Mouse (Mus musculus) neural tube, embryonic 14.5 days (tissue): ENCODE measurements around the gene Ccdc106. TPM values are rescaled to one million over a fixed set of nuclear protein-coding genes. Genes with fewer than 3 reads are reported as not detected.
A peak's percentile ranks its signal among the peaks of the same experiment; 100 is the strongest.

Source experiments
- ATAC-seq: fragments of 200-750 bp; cut with Nextera tagmentation; 2 replicates; pipeline ENCODE4 v1.8.0; 2017; ENCODE audit warnings: low read depth, mild to moderate bottlenecking, moderate TSS enrichment, moderate library complexity
- H3K27ac ChIP-seq: fragments of 300-500 bp; sonication (generic); 2 replicates; pipeline ENCODE4 v1.5.1; 2014; ENCODE audit warnings: low read depth, mild to moderate bottlenecking, control low read depth, low read length, moderate library complexity, mixed read lengths
- H3K27me3 ChIP-seq: fragments of 300-500 bp; sonication (generic); 2 replicates; pipeline ENCODE4 v1.6.1; 2014; ENCODE audit warnings: low read length; ENCODE audit not compliant: control insufficient read depth, insufficient read depth
- H3K36me3 ChIP-seq: fragments of 300-500 bp; sonication (generic); 2 replicates; pipeline ENCODE4 v1.6.1; 2014; ENCODE audit warnings: low read length, mixed read lengths; ENCODE audit not compliant: control insufficient read depth, insufficient read depth
- H3K4me1 ChIP-seq: fragments of 300-500 bp; sonication (generic); 2 replicates; pipeline ENCODE4 v1.6.1; 2014; ENCODE audit warnings: low read length; ENCODE audit not compliant: control insufficient read depth, insufficient read depth
- H3K4me2 ChIP-seq: fragments of 300-500 bp; sonication (generic); 2 replicates; pipeline ENCODE4 v1.6.1; 2014; ENCODE audit warnings: mild to moderate bottlenecking, low read depth, low read length, control low read depth
- H3K4me3 ChIP-seq: fragments of 300-500 bp; sonication (generic); 2 replicates; pipeline ENCODE4 v1.5.1; 2014; ENCODE audit warnings: low read depth, low read length, control low read depth, mixed read lengths
- H3K9ac ChIP-seq: fragments of 300-500 bp; sonication (generic); replicated peaks from 2 replicates; pipeline ENCODE4 v1.6.1; 2014; ENCODE audit warnings: low read depth, mild to moderate bottlenecking, control low read depth, low read length, mixed read lengths
- H3K9me3 ChIP-seq: fragments of 300-500 bp; sonication (generic); 2 replicates; pipeline ENCODE4 v1.6.1; 2016; ENCODE audit warnings: low read length; ENCODE audit not compliant: control insufficient read depth
- WGBS: fragments of 180-500 bp; shearing (Covaris S2); extraction: QIAGEN DNeasy Blood & Tissue Kit; methylation state at CpG from one replicate; pipeline ENCODE4 v1.1.7; 2014; 5-methylcytosine and 5-hydroxymethylcytosine counted together
- polyA plus RNA-seq: library from polyadenylated mRNA; unstranded; fragments of >200 nt; fragmentation: Nextera tagmentation; extraction: Ambion mirVana; gene quantifications from 2 replicates; pipeline ENCODE4 v1.2.1, GENCODE M21; 2014

The Ccdc106 gene
- polyA plus RNA-seq, 1 experiment from 2014 or later: 64.8 TPM

- peaks cover 9% of the 10 kb centered on the region; the same call in 1 of the 2 replicates for H3K4me1 ChIP-seq
- peak overlapping the region; percentile 43 for H3K4me2 ChIP-seq
- ATAC-seq: no peak
- WGBS: 83% methylated on average over 8 of the region's 8 CpGs
- H3K36me3 ChIP-seq: peaks cover 13% of the 10 kb centered on the region
- H3K9ac ChIP-seq: no peak overlapping the region
- no peaks in the 10 kb centered on the region for H3K9me3 ChIP-seq
- no peaks in the 10 kb centered on the region for H3K27me3 ChIP-seq
- peak overlapping the region; percentile 52 for H3K4me3 ChIP-seq
- peak overlapping the region; percentile 90 for H3K27ac ChIP-seq
Measured at GRCm38 (mm10) chr7:5037467-5037866, 17.1 kb downstream of the Ccdc106 start.

DNA sequence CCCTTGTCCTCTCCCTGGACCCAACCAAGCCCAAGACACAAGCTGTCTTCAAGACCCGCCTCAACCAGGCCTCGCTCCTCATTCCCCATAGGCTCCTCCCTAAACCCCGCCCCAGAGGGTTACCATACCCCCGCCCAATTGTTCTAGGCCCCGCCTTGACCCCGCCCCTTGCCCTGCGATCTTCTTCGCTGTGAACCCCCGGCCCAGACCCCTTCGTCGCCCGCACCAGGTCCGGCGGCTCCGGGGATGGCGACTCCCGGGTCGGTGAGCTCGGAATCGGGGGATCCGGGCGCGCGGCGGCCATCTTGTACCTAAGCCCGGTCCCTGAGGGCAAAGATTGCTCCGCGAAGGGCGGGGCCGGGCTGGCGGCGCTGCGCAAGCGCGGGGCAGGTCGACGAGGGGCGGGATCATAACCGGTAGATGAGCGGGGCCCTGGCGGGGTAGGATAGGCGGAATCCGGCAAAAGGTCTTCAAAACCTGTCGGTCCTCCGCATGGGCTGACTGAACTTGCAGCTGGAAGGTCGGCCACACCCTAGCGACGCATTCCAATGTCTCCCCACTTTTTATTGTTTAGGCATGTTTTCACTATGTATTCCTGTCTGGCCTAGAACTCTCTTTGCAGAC, 17.9 kb downstream of the Ccdc106 start, which contains the start of gene Zfp784:
TSS of gene Zfp784 (minus strand) at position 338 of the 624 bp plus-strand sequence.
- H3K27me3 ChIP-seq: no peaks in the 10 kb centered on the region
- no peaks in the 10 kb centered on the region for H3K9me3 ChIP-seq
- peak within 1 kb of the TSS; percentile 43 for H3K4me2 ChIP-seq
- peak; percentile 95 for ATAC-seq
- H3K4me1 ChIP-seq: peaks cover 9% of the 10 kb centered on the region; the same call in 1 of the 2 replicates
- peak within 1 kb of the TSS; percentile 90 for H3K27ac ChIP-seq
- peaks cover 6% of the 10 kb centered on the region; the same call in 1 of the 2 replicates for H3K36me3 ChIP-seq
- H3K9ac ChIP-seq: peak within 1 kb of the TSS; percentile 61
- peak within 1 kb of the TSS; percentile 52 for H3K4me3 ChIP-seq
- WGBS: under 1% methylated on average over 48 of the region's 48 CpGs

DNA sequence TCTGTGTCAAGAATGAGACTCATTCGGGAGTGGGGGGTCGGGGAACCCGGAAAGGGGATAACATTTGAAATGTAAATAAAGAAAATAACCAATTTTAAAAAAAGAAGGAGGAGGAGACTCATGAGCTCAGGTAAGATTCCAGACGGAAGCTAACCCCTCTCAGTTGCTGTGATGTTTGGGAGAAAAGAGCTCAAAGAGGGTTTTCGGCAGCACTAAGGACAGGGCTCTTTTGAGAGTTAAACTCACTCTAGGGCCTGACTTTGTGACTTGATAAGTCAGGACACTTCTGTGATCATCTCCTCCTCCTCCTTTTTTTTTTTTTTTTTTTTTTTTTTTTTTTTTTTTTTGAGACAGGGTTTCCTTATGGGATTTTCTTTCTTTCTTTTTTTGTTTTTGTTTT, 18.6 kb downstream of the Ccdc106 start:
- 0 out of 2 replicates have a peak, but pooled peaks cover 6% of the 10 kb centered on the region for H3K36me3 ChIP-seq
- H3K4me1 ChIP-seq: peaks cover 9% of the 10 kb centered on the region; the same call in 1 of the 2 replicates
- 35% methylated on average over 5 of the region's 5 CpGs for WGBS
- no peaks in the 10 kb centered on the region for H3K27me3 ChIP-seq
- peak overlapping the region; percentile 61; the same call in 1 of the 2 replicates for H3K9ac ChIP-seq
- peak overlapping the region; percentile 52 for H3K4me3 ChIP-seq
- H3K9me3 ChIP-seq: no peaks in the 10 kb centered on the region
- no peak overlapping the region for H3K27ac ChIP-seq
- H3K4me2 ChIP-seq: peak overlapping the region; percentile 43
- no peak for ATAC-seq

DNA sequence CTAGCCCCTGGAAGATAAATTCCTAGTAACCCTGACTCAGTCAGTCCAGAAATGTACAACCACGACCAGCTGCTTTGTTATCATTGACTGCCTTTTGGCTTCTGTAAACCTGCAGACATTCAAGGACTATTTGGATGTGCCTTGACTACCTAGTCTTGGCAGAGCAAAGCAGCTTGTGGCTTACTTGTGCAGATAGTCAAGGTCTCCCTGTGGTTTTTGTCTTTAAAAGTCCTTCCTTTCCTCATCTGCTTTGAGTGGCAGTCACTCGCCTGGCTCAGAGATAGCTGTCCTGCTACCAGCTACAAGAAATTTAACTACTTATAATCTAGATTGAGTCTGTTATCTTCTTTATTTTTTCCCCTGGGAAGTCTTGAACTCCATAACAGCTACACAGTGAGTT, 24.6 kb downstream of the Ccdc106 start:
- Histone ChIP-seq H3K9ac (no peak overlapping the region), H3K9me3 (no peaks in the 10 kb centered on the region), H3K4me3 (no peak overlapping the region), H3K27ac (no peak overlapping the region), H3K4me1 (no peaks in the 10 kb centered on the region), H3K4me2 (no peak overlapping the region), H3K27me3 (no peaks in the 10 kb centered on the region), H3K36me3 (no peaks in the 10 kb centered on the region)
- WGBS: 75% methylated on average over 2 of the region's 2 CpGs
- no peak for ATAC-seq

DNA sequence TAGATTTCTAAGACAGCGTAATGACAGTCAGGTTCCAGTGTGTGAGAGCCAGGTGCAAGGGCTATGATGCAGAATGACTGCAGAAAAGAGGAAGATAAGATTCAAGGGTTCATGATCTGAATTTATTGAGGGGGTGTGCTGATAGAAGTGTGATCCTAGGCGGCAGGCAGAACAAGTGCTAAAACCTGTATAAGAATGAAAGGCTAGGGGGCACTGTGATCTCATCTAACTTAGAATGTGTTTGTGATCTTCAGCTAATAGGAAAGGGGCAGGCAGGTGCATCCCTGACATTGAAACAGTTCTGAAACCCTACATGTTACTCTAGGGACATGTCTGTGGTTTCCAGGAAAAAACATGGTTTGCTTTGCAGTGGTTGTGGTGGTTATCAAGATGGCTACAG, 25.8 kb downstream of the Ccdc106 start:
- H3K9ac ChIP-seq: no peak overlapping the region
- no peak overlapping the region for H3K27ac ChIP-seq
- H3K27me3 ChIP-seq: no peaks in the 10 kb centered on the region
- no peak overlapping the region for H3K4me2 ChIP-seq
- no peaks in the 10 kb centered on the region for H3K36me3 ChIP-seq
- 72% methylated on average over 2 of the region's 2 CpGs for WGBS
- no peak for ATAC-seq
- no peak overlapping the region for H3K4me3 ChIP-seq
- no peaks in the 10 kb centered on the region for H3K9me3 ChIP-seq
- H3K4me1 ChIP-seq: peaks cover 8% of the 10 kb centered on the region; the same call in 1 of the 2 replicates

GRCm38 (mm10) chr7:5047313-5047712, 27.0 kb downstream of the Ccdc106 start:
- H3K4me2 ChIP-seq: no peak overlapping the region
- ATAC-seq: no peak
- H3K36me3 ChIP-seq: no peaks in the 10 kb centered on the region
- no peak overlapping the region for H3K4me3 ChIP-seq
- no peaks in the 10 kb centered on the region for H3K27me3 ChIP-seq
- H3K9me3 ChIP-seq: no peaks in the 10 kb centered on the region
- WGBS: 31% methylated on average over 2 of the region's 2 CpGs
- H3K27ac ChIP-seq: no peak overlapping the region
- H3K9ac ChIP-seq: no peak overlapping the region
- peaks cover 12% of the 10 kb centered on the region; the same call in 1 of the 2 replicates for H3K4me1 ChIP-seq

DNA sequence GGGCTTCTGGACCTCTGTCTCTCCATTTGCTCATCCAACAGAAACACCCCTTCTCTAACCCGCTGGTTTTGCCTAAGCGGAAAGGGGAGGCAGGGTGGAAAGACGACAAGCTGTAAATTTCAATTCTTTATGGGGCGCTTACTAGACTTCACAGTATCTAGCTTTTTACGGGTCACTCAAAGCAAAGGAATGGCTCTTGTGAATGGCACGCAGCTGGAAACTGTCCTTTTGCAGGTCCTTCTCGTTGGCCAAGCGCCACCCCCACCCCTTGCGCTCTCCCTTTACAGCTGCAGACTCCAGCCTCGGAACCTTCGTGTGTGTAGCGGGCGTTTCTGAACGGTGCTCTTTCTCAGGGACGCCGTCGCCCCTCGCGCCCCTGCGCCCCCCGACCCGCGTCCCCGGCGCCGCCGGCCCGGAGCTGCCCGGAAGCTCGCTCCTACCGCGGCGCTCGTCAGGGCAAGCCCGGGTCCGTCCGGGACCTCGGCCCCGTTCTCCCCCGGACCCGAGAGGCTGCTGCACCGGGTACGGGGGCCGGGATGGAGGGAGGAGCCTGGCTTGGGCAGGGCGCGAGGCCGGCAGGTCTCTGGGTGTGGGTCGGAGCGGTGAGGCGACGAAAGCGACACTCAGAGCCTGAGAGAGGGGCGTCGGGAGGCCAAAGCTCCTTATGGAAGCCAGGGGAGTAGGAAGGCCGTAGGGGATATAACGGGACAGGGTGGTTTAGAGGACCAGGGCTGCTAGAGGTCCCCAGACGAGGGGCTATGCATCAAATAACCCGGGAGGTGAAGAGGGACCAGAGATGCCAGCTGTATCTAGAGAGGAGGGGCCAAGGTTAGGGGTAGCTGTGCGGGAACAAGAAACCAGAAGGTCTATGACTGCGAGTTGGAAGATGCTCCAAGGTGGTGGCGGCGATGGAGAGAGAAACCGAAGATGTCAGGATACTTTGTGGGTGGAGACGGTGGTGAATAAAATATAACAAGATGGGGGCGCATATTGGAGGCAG, 31.1 kb downstream of the Ccdc106 start, which contains the start of gene Zfp580:
TSS of gene Zfp580 (plus strand) at position 346 of the 1,000 bp plus-strand sequence.
- ATAC-seq: peak; percentile 79
- Histone ChIP-seq H3K36me3 (no peaks in the 10 kb centered on the region; the same call in 1 of the 2 replicates), H3K4me2 (peak within 1 kb of the TSS; percentile 89), H3K4me3 (peak within 1 kb of the TSS; percentile 65), H3K27me3 (peaks cover 11% of the 10 kb centered on the region), H3K27ac (peak within 1 kb of the TSS; percentile 84), H3K9ac (peak within 1 kb of the TSS; percentile 76), H3K9me3 (no peaks in the 10 kb centered on the region), H3K4me1 (peaks cover 27% of the 10 kb centered on the region)
- under 1% methylated on average over 65 of the region's 65 CpGs for WGBS

DNA sequence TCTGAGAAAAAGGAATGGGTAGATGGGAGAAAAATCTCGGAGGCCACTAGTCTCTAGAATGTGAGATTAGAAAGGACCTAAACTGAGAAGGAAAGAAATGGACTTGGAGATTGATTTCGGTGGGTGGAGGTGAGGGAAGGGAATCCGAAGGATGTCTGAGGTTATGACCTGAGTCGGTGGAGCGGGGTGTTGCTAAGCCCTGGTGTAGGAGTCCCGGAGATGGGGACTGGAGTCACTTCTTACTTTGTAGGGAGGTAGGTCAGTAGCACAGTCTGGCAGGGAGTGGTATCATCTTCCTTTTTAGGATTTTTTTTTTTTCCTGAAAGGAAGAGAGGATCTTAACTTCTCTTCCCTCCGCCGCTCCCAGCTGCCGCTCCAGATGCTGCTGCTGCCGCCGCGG, 32.1 kb downstream of the Ccdc106 start:
- H3K27me3 ChIP-seq: peaks cover 15% of the 10 kb centered on the region
- no peaks in the 10 kb centered on the region for H3K9me3 ChIP-seq
- no peak overlapping the region; the same call in 1 of the 2 replicates for H3K27ac ChIP-seq
- 2% methylated on average over 11 of the region's 12 CpGs for WGBS
- peaks cover 28% of the 10 kb centered on the region for H3K4me1 ChIP-seq
- peak overlapping the region; percentile 76 for H3K9ac ChIP-seq
- H3K36me3 ChIP-seq: no peaks in the 10 kb centered on the region; the same call in 1 of the 2 replicates
- H3K4me2 ChIP-seq: peak overlapping the region; percentile 89
- no peak for ATAC-seq
- H3K4me3 ChIP-seq: peak overlapping the region; percentile 65
